Mouse (Mus musculus) myocyte (in vitro differentiated cells): ENCODE results near the gene Olfr1131. TPM values are rescaled to one million over a fixed set of nuclear protein-coding genes. Genes with fewer than 3 reads are reported as not detected.

Experiments used
- H3K27me3 ChIP-seq: one replicate; pipeline ENCODE4 v1.6.1; 2011; ENCODE audit not compliant: control insufficient read depth, insufficient read depth, insufficient read length
- H3K36me3 ChIP-seq: one replicate; pipeline ENCODE4 v1.6.1; 2011; ENCODE audit not compliant: control insufficient read depth, insufficient read depth
- H3K4me2 ChIP-seq: one replicate; pipeline ENCODE4 v1.6.1; 2011; ENCODE audit warnings: low read depth, control low read depth
- H3K4me3 ChIP-seq: one replicate; pipeline ENCODE4 v1.5.1; 2011; ENCODE audit warnings: mild to moderate bottlenecking, control low read depth, moderate library complexity
- H3K79me2 ChIP-seq: one replicate; pipeline ENCODE4 v1.6.1; 2011; ENCODE audit not compliant: control insufficient read depth, insufficient read depth
- H3ac ChIP-seq: one replicate; pipeline ENCODE4 v1.6.1; 2011; ENCODE audit not compliant: control insufficient read depth, insufficient read length
- CEBPB ChIP-seq: IDR thresholded peaks from 2 replicates; pipeline ENCODE4 v1.6.1; 2011; ENCODE audit warnings: mild to moderate bottlenecking, moderate library complexity; ENCODE audit not compliant: poor library complexity, insufficient read depth, severe bottlenecking
- E2F4 ChIP-seq: IDR thresholded peaks from one replicate; pipeline ENCODE4 v1.6.1; 2011; ENCODE audit warnings: mild to moderate bottlenecking, control low read depth, moderate library complexity; ENCODE audit not compliant: insufficient read depth
- MAX ChIP-seq: IDR thresholded peaks from one replicate; pipeline ENCODE4 v1.6.1; 2011; ENCODE audit warnings: low read depth, mild to moderate bottlenecking, control low read depth
- MYOD1 ChIP-seq, 3 experiments: IDR thresholded peaks; one replicate each; pipeline ENCODE4 v1.6.1; 2011; ENCODE audit warnings: control low read depth in 2 of 3, low read depth in 2 of 3, mild to moderate bottlenecking in 2 of 3, moderate library complexity in 1 of 3; ENCODE audit not compliant: insufficient read length in 2 of 3, control insufficient read depth in 1 of 3
- MYOG ChIP-seq, 3 experiments: IDR thresholded peaks; one replicate each; pipeline ENCODE4 v1.6.1; 2011; ENCODE audit warnings: control low read depth in 2 of 3, low read depth in 2 of 3, mild to moderate bottlenecking in 2 of 3; ENCODE audit not compliant: insufficient read length in 2 of 3, control insufficient read depth in 1 of 3, insufficient read depth in 1 of 3
- POLR2A ChIP-seq: IDR thresholded peaks from one replicate; pipeline ENCODE4 v1.6.1; 2011; ENCODE audit warnings: low read depth, mild to moderate bottlenecking, control low read depth, moderate library complexity; ENCODE audit not compliant: insufficient read length
- POLR2AphosphoS2 ChIP-seq: IDR thresholded peaks from one replicate; pipeline ENCODE4 v1.6.1; 2011; ENCODE audit warnings: low read depth, control low read depth; ENCODE audit not compliant: insufficient read length
- REST ChIP-seq: IDR thresholded peaks from one replicate; pipeline ENCODE4 v1.6.1; 2011; ENCODE audit warnings: mild to moderate bottlenecking, control low read depth, moderate library complexity; ENCODE audit not compliant: insufficient read depth, insufficient read length
- SRF ChIP-seq: IDR thresholded peaks from one replicate; pipeline ENCODE4 v1.6.1; 2011; ENCODE audit warnings: low read depth; ENCODE audit not compliant: control insufficient read depth, insufficient read length
- TCF12 ChIP-seq: IDR thresholded peaks from one replicate; pipeline ENCODE4 v1.6.1; 2011; ENCODE audit warnings: mild to moderate bottlenecking, control low read depth; ENCODE audit not compliant: poor library complexity, insufficient read depth, severe bottlenecking
- TCF3 ChIP-seq: IDR thresholded peaks from one replicate; pipeline ENCODE4 v1.6.1; 2011; ENCODE audit warnings: low read depth, control low read depth; ENCODE audit not compliant: insufficient read length
- USF1 ChIP-seq: IDR thresholded peaks from one replicate; pipeline ENCODE4 v1.6.1; 2011; ENCODE audit warnings: low read depth, mild to moderate bottlenecking, control low read depth, moderate library complexity
- polyA plus RNA-seq: library from polyadenylated mRNA; unstranded; fragments of >200 nt; fragmentation: generic; extraction: Trizol; gene quantifications from one replicate; pipeline ENCODE4 v1.2.1, GENCODE M21; 2012; ENCODE audit warnings: missing spikeins

The Olfr1131 gene
- polyA plus RNA-seq, 1 experiment = not detected

GRCm38 (mm10) chr2:87658360-87658759 lies 31.5 kb downstream of the Olfr1131 start, which contains the start of gene Olfr1134:
Gene Olfr1134 (minus strand): TSS chr2:87658460.
- H3K4me3 ChIP-seq = no peak within 1 kb of the TSS
- no peak within 1 kb of the TSS for H3ac ChIP-seq
- no peak within 1 kb of the TSS for H3K4me2 ChIP-seq
- TF ChIP-seq SRF (no peak), CEBPB (no peak), USF1 (no peak), MYOG (IDR thresholded peaks at IDR 0.05; ENCODE audit: control insufficient read depth in 1 of 3, insufficient read depth in 1 of 3, insufficient read length in 2 of 3, low read depth in 2 of 3) (no peak), POLR2AphosphoS2 (no peak), REST (no peak), E2F4 (no peak), TCF3 (no peak), MYOD1 (IDR thresholded peaks at IDR 0.05; ENCODE audit: control insufficient read depth in 1 of 3, insufficient read length in 2 of 3, low read depth in 2 of 3) (no peak), POLR2A (no peak), TCF12 (no peak), MAX (no peak)
- H3K27me3 ChIP-seq = no peaks in the 10 kb centered on the region
- no peaks in the 10 kb centered on the region for H3K36me3 ChIP-seq
- H3K79me2 ChIP-seq = no peaks in the 10 kb centered on the region

- Histone ChIP-seq H3ac (no peak within 1 kb of the TSS), H3K79me2 (no peaks in the 10 kb centered on the region), H3K36me3 (no peaks in the 10 kb centered on the region), H3K27me3 (no peaks in the 10 kb centered on the region), H3K4me2 (no peak within 1 kb of the TSS), H3K4me3 (no peak within 1 kb of the TSS)
- TF ChIP-seq MYOG (IDR thresholded peaks at IDR 0.05; ENCODE audit: control insufficient read depth in 1 of 3, insufficient read depth in 1 of 3, insufficient read length in 2 of 3, low read depth in 2 of 3) = no peak
- no peak for TF ChIP-seq USF1
- no peak for TF ChIP-seq TCF12
- TF ChIP-seq MYOD1 (IDR thresholded peaks at IDR 0.05; ENCODE audit: control insufficient read depth in 1 of 3, insufficient read length in 2 of 3, low read depth in 2 of 3) = no peak
- TF ChIP-seq TCF3 = no peak
- TF ChIP-seq POLR2A = no peak
- no peak for TF ChIP-seq MAX
- no peak for TF ChIP-seq REST
- TF ChIP-seq POLR2AphosphoS2 = no peak
- TF ChIP-seq CEBPB = no peak
- TF ChIP-seq SRF = no peak
- TF ChIP-seq E2F4 = no peak
Measured at GRCm38 (mm10) chr2:87673564-87673963, 46.7 kb downstream of the Olfr1131 start, which contains the start of gene Olfr1135. Gene Olfr1135 (minus strand): TSS chr2:87673664.

Other genes with a start within 250 kb of the Olfr1131 start
- gene Olfr1122, start 241.3 kb upstream of the Olfr1131 start, polyA plus RNA-seq = not detected
- not detected for gene Olfr1123, start 210.5 kb upstream of the Olfr1131 start, polyA plus RNA-seq
- gene Olfr1124, start 196.8 kb upstream of the Olfr1131 start, polyA plus RNA-seq = not detected
- not detected for gene Olfr1126, start 173.1 kb upstream of the Olfr1131 start, polyA plus RNA-seq
- not detected for gene Pramel7, start 130.0 kb upstream of the Olfr1131 start, polyA plus RNA-seq
- gene Pramel6, start 120.5 kb upstream of the Olfr1131 start, polyA plus RNA-seq = not detected
- gene Olfr153, start 95.3 kb upstream of the Olfr1131 start, polyA plus RNA-seq = not detected
- not detected for gene Olfr1128, start 81.6 kb upstream of the Olfr1131 start, polyA plus RNA-seq
- not detected for gene Olfr1129, start 53.2 kb upstream of the Olfr1131 start, polyA plus RNA-seq
- not detected for gene Olfr1130, start 20.9 kb upstream of the Olfr1131 start, polyA plus RNA-seq
- not detected for gene Olfr1132, start 10.4 kb downstream of the Olfr1131 start, polyA plus RNA-seq
- not detected for gene Olfr1133, start 20.3 kb downstream of the Olfr1131 start, polyA plus RNA-seq
- gene Olfr1134, start 31.4 kb downstream of the Olfr1131 start, polyA plus RNA-seq = not detected
- gene Olfr1135, start 46.6 kb downstream of the Olfr1131 start, polyA plus RNA-seq = not detected
- not detected for gene Olfr1136, start 66.8 kb downstream of the Olfr1131 start, polyA plus RNA-seq
- not detected for gene Olfr1137, start 86.1 kb downstream of the Olfr1131 start, polyA plus RNA-seq
- not detected for gene Olfr1138, start 112.9 kb downstream of the Olfr1131 start, polyA plus RNA-seq
- not detected for gene Olfr1140, start 116.6 kb downstream of the Olfr1131 start, polyA plus RNA-seq
- gene Olfr1141, start 126.9 kb downstream of the Olfr1131 start, polyA plus RNA-seq = not detected
- gene Olfr152, start 152.4 kb downstream of the Olfr1131 start, polyA plus RNA-seq = not detected
- gene Olfr1143, start 173.5 kb downstream of the Olfr1131 start, polyA plus RNA-seq = not detected
- not detected for gene Olfr1145, start 182.7 kb downstream of the Olfr1131 start, polyA plus RNA-seq
- not detected for gene Olfr1148, start 203.4 kb downstream of the Olfr1131 start, polyA plus RNA-seq
- gene Olfr1150-ps1, start 216.9 kb downstream of the Olfr1131 start, polyA plus RNA-seq = not detected
- gene Olfr1151, start 228.8 kb downstream of the Olfr1131 start, polyA plus RNA-seq = not detected
- gene Olfr1152, start 239.4 kb downstream of the Olfr1131 start, polyA plus RNA-seq = not detected